Mouse (Mus musculus) myocyte (in vitro differentiated cells): Measurements from ENCODE around the gene Olfr465-ps1.

Experiments
- CEBPB ChIP-seq: IDR thresholded peaks from 2 replicates; pipeline ENCODE4 v1.6.1; 2011; ENCODE audit warnings: mild to moderate bottlenecking, moderate library complexity; ENCODE audit not compliant: poor library complexity, insufficient read depth, severe bottlenecking
- E2F4 ChIP-seq: IDR thresholded peaks from one replicate; pipeline ENCODE4 v1.6.1; 2011; ENCODE audit warnings: mild to moderate bottlenecking, control low read depth, moderate library complexity; ENCODE audit not compliant: insufficient read depth
- MAX ChIP-seq: IDR thresholded peaks from one replicate; pipeline ENCODE4 v1.6.1; 2011; ENCODE audit warnings: low read depth, mild to moderate bottlenecking, control low read depth
- POLR2A ChIP-seq: IDR thresholded peaks from one replicate; pipeline ENCODE4 v1.6.1; 2011; ENCODE audit warnings: low read depth, mild to moderate bottlenecking, control low read depth, moderate library complexity; ENCODE audit not compliant: insufficient read length
- POLR2AphosphoS2 ChIP-seq: IDR thresholded peaks from one replicate; pipeline ENCODE4 v1.6.1; 2011; ENCODE audit warnings: low read depth, control low read depth; ENCODE audit not compliant: insufficient read length
- REST ChIP-seq: IDR thresholded peaks from one replicate; pipeline ENCODE4 v1.6.1; 2011; ENCODE audit warnings: mild to moderate bottlenecking, control low read depth, moderate library complexity; ENCODE audit not compliant: insufficient read depth, insufficient read length
- SRF ChIP-seq: IDR thresholded peaks from one replicate; pipeline ENCODE4 v1.6.1; 2011; ENCODE audit warnings: low read depth; ENCODE audit not compliant: control insufficient read depth, insufficient read length
- TCF12 ChIP-seq: IDR thresholded peaks from one replicate; pipeline ENCODE4 v1.6.1; 2011; ENCODE audit warnings: mild to moderate bottlenecking, control low read depth; ENCODE audit not compliant: poor library complexity, insufficient read depth, severe bottlenecking
- TCF3 ChIP-seq: IDR thresholded peaks from one replicate; pipeline ENCODE4 v1.6.1; 2011; ENCODE audit warnings: low read depth, control low read depth; ENCODE audit not compliant: insufficient read length
- USF1 ChIP-seq: IDR thresholded peaks from one replicate; pipeline ENCODE4 v1.6.1; 2011; ENCODE audit warnings: low read depth, mild to moderate bottlenecking, control low read depth, moderate library complexity

DNA sequence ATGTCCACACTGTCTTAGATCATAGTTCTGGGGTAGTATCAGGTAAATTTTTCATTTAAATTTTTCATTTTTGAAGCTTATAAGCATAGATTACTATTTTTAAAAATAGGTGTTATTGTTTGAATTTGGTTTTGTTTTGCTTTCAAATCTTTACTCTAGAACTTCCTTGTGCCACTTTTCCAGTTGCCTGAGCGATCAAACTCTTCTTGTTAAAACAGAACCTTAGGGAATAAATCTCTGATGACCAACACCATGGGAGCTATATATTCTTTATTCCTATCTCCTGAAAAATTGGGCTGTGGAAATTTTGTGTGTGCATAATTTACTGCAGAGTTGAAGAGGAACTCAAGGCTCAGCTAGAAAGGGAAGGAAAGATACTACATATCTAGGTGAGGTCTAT, 12.1 kb downstream of the Olfr465-ps1 start, which contains the start of gene Olfr466:
- TF ChIP-seq E2F4 (no peak), POLR2A (no peak), CEBPB (no peak), TCF12 (no peak), TCF3 (no peak), USF1 (no peak), SRF (no peak), MAX (no peak), POLR2AphosphoS2 (no peak), REST (no peak)
